Mouse (Mus musculus): ENCODE measurements around the gene Ern1. TPM values are rescaled to one million over a fixed set of nuclear protein-coding genes. Genes with fewer than 3 reads are reported as not detected.
A peak's percentile ranks its signal among the peaks of the same experiment; 100 is the strongest.

The Ern1 gene
- 35.9 and 65.9 TPM in 2 replicates for total RNA-seq (2017)

DNA sequence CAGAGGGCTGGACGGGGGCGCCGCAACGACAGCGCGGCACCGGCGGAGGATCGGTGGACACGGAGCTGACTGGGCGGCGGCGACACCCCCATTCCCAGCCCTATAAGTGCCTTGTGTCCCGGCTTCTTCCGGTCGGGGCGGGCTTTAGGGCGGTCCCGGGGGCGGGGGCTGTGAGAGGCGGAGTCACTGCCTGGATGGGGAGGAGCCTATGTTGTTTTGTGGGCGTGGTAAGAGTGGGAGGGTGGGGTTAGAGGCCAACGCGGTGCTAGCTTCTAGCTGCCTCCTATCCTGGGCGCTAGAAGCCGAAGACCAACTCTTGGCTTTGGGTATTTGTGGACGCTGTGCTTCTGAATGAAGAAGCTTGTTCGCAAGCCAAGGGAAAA lies at the start of gene Ern1:
TSS of gene Ern1 (minus strand) at position 120 of the 383 bp plus-strand sequence.
- peak; percentile 93 to 95 for ATAC-seq (replicated peaks in 1 of 2; ENCODE audit: insufficient read depth in 1 of 2, low FRiP score in 2 of 2, low TSS enrichment in 1 of 2, low read depth in 1 of 2, poor library complexity in 2 of 2, severe bottlenecking in 2 of 2)

- ATAC-seq (replicated peaks in 1 of 2; ENCODE audit: insufficient read depth in 1 of 2, low FRiP score in 2 of 2, low TSS enrichment in 1 of 2, low read depth in 1 of 2, poor library complexity in 2 of 2, severe bottlenecking in 2 of 2) = peak; percentile 63 to 86
Measured at GRCm38 (mm10) chr11:106536253-106536912, 48.7 kb upstream of the Ern1 start.

DNA sequence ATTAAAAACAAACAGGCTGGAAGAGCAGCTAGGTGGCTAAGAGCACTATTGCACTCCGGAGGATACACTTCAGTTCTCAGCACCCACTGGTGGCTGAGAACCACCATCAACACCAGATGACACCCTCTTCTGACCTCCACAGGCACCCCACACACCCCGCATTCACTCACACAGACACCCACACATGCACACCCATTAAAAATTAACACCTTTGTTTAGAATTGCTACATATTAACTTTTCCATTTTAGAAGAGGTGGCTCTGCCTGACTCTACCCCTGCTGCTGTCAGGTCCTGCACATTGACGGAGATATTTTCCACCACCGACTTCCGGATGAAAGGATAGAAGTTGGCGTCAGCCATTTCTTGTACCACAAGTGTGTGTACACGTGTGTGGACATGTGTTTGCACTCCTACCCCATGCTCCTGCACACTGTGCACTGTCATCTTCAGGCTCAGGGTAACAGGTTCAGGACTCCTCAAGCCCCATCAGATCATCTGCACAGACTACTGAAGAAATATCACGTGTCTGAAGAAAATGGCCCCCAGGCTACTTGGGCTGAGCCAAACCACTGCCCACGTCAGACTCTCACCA lies 48.1 kb upstream of the Ern1 start:
- no peak; a peak in 1 of 4 replicates for ATAC-seq (replicated peaks in 1 of 2; ENCODE audit: insufficient read depth in 1 of 2, low FRiP score in 2 of 2, low TSS enrichment in 1 of 2, low read depth in 1 of 2, poor library complexity in 2 of 2, severe bottlenecking in 2 of 2)

DNA sequence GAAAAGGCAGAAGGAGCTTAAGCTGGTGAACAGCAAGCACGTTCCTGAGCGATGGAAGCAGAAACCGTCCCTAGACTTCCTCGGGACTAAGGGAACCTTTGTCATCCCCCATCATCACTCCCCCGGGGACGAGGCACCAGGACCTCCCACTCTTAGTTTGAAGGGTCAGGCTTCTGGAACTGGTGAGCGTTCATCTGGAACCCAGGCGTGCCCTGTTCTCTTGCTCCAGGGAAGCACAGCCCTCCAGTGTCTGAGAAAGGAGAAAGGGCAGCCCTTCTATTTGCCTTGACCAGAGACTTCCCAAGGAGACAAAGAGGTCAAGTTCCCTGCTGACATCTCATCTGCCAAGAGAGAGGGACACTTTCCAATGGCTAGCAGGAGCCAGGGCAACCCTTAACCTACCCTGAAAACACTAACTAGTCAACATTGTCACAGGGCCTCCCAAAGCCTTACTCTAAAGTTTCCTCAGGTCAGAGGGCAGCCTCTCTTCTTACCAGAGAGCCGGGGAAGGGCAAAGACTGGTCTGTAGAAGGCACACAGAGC lies 44.7 kb upstream of the Ern1 start:
- no peak for ATAC-seq (replicated peaks in 1 of 2; ENCODE audit: insufficient read depth in 1 of 2, low FRiP score in 2 of 2, low TSS enrichment in 1 of 2, low read depth in 1 of 2, poor library complexity in 2 of 2, severe bottlenecking in 2 of 2)

DNA sequence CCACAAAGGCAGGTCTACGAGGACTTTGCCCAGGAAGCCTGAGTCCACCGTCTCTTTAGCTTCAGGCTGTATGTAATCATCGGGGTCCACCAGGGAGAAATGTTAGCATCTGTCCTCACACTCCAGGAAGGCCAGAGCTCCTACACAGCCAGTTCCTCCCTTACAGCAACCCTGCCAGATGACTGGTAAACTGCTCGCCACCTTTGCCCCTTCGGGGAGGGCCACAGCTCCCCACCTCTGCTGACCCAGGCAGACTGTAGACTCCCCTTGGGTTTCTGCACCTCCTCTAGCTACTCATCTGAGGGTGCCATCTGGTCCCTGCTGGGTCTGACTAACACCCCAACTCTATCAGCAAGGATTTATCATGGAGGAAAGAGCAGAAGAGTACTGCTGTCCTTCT lies 42.1 kb upstream of the Ern1 start:
- ATAC-seq (replicated peaks in 1 of 2; ENCODE audit: insufficient read depth in 1 of 2, low FRiP score in 2 of 2, low TSS enrichment in 1 of 2, low read depth in 1 of 2, poor library complexity in 2 of 2, severe bottlenecking in 2 of 2) = no peak

DNA sequence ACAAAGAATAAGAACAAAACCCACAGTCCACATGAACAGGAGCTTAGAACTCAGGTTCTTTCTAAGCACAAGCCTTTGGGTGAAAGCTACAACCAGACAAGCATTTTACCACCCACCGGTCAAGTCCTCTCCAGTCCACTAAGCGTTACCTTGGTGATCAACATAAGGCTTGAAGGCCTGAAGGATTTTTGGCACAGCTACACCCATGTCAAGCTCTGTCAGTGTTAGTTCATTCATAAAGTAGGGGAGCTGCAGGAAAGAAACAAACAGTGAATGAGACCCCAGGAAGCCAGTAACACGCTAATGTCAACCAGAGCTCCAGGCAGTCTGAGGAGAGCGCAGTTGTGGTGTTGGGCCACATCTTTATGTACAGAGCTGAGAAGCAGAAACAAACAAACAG lies 41.5 kb upstream of the Ern1 start:
- ATAC-seq (replicated peaks in 1 of 2; ENCODE audit: insufficient read depth in 1 of 2, low FRiP score in 2 of 2, low TSS enrichment in 1 of 2, low read depth in 1 of 2, poor library complexity in 2 of 2, severe bottlenecking in 2 of 2) = no peak

- no peak for ATAC-seq (replicated peaks in 1 of 2; ENCODE audit: insufficient read depth in 1 of 2, low FRiP score in 2 of 2, low TSS enrichment in 1 of 2, low read depth in 1 of 2, poor library complexity in 2 of 2, severe bottlenecking in 2 of 2)
Measured at GRCm38 (mm10) chr11:106527926-106528325, 40.3 kb upstream of the Ern1 start.

DNA sequence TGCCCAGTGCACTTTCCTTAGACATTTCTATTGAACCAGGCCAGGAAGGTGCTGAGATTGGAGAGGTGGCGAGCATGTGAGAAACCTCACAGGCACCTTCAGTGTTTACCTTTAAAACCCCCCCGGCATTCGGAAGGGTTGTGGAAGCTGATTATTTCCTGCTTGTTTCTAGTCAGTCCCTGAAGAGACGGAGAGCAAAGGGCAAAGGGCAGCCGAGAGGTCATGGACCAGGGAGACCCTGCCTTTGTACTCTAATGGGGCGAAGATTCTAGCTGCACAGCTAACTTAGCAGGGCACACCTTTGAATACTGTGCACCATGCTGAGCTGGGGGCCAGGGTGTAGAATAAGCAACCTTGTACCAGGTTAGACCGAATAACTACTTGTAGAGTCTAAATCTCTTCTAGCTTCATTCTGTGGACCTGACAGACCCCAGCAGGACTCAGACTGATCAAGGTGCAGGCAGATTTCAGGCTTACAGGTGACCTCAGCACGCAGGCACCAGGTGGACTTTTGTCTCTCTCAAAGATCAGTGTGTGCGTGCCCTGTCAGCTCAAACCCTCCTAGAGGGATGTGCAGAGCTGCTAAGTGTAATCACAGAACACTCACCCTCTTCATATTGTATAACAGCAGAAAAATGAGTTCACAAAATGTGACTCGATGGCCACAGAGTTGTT lies 39.6 kb upstream of the Ern1 start:
- no peak for ATAC-seq (replicated peaks in 1 of 2; ENCODE audit: insufficient read depth in 1 of 2, low FRiP score in 2 of 2, low TSS enrichment in 1 of 2, low read depth in 1 of 2, poor library complexity in 2 of 2, severe bottlenecking in 2 of 2)

DNA sequence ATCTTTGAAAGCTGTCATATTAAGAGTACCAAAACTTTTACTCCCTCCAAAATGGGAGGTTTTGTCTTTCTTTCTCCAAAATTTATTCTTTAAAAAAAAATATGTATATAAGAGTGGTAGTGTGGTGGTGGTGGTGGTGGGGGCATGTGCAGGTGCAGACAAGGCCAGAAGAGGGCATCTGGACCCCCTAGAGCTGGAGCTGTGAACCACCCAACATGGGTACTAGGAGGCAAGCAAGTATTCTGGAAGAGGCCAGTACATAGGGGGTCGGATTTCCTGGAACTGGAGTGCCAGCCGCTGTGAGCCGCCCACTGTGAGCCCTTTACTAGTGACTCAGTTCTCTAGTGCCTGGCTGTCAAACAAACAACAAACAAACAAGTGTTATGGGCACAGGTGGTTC lies 34.9 kb upstream of the Ern1 start:
- ATAC-seq (replicated peaks in 1 of 2; ENCODE audit: insufficient read depth in 1 of 2, low FRiP score in 2 of 2, low TSS enrichment in 1 of 2, low read depth in 1 of 2, poor library complexity in 2 of 2, severe bottlenecking in 2 of 2) = 0 out of 4 replicates have a peak, but pooled peaks of 1 of the 2 experiments have one; percentile 32

GRCm38 (mm10) chr11:106521612-106522011 lies 34.0 kb upstream of the Ern1 start:
- no peak for ATAC-seq (replicated peaks in 1 of 2; ENCODE audit: insufficient read depth in 1 of 2, low FRiP score in 2 of 2, low TSS enrichment in 1 of 2, low read depth in 1 of 2, poor library complexity in 2 of 2, severe bottlenecking in 2 of 2)

- no peak for ATAC-seq (replicated peaks in 1 of 2; ENCODE audit: insufficient read depth in 1 of 2, low FRiP score in 2 of 2, low TSS enrichment in 1 of 2, low read depth in 1 of 2, poor library complexity in 2 of 2, severe bottlenecking in 2 of 2)
Measured at GRCm38 (mm10) chr11:106520404-106520803, 32.8 kb upstream of the Ern1 start.

DNA sequence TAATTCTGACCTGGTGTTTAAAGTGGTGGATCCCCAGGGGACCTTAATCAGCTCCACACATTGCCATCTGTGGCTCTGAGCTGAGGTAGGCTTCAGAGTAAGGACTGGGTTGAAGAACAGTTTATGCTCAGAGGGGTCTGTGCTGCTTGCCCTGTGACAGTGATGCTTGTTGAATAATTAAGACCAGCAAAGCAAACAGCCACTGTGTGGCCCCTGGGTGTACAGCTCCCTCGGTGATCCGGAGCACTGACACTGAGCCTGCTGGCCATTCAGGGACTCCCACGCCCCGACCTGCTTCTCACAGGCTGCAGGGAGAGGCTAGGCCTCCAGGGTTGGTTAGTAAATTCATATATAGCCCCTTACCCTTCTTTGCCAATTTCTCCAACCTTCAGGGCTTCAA lies 31.9 kb upstream of the Ern1 start:
- ATAC-seq (replicated peaks in 1 of 2; ENCODE audit: insufficient read depth in 1 of 2, low FRiP score in 2 of 2, low TSS enrichment in 1 of 2, low read depth in 1 of 2, poor library complexity in 2 of 2, severe bottlenecking in 2 of 2) = no peak

GRCm38 (mm10) chr11:106518391-106518790 lies 30.7 kb upstream of the Ern1 start:
- no peak for ATAC-seq (replicated peaks in 1 of 2; ENCODE audit: insufficient read depth in 1 of 2, low FRiP score in 2 of 2, low TSS enrichment in 1 of 2, low read depth in 1 of 2, poor library complexity in 2 of 2, severe bottlenecking in 2 of 2)

- ATAC-seq (replicated peaks in 1 of 2; ENCODE audit: insufficient read depth in 1 of 2, low FRiP score in 2 of 2, low TSS enrichment in 1 of 2, low read depth in 1 of 2, poor library complexity in 2 of 2, severe bottlenecking in 2 of 2) = 0 out of 4 replicates have a peak, but pooled peaks of 1 of the 2 experiments have one; percentile 29
Measured at GRCm38 (mm10) chr11:106515079-106515745, 27.6 kb upstream of the Ern1 start.

DNA sequence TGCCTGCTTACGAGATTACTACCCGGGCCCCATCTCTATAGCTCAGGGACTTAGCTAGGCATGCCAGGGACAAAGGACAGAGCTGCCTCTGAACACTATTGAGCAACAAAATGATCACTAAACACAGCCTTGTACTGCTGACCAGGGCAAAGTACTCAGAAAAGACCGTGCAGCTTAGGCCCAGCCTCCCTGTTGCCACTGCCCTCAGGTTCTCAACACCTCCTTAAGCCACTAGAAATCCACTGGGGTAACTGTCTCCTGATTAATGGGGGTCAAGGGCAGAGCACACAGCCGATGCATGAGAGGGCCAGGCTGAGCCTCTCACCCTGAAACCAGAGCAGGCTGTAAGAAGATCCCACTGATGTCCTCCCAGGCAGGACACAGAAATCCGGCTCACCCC lies 26.8 kb upstream of the Ern1 start:
- no peak for ATAC-seq (replicated peaks in 1 of 2; ENCODE audit: insufficient read depth in 1 of 2, low FRiP score in 2 of 2, low TSS enrichment in 1 of 2, low read depth in 1 of 2, poor library complexity in 2 of 2, severe bottlenecking in 2 of 2)

- ATAC-seq (replicated peaks in 1 of 2; ENCODE audit: insufficient read depth in 1 of 2, low FRiP score in 2 of 2, low TSS enrichment in 1 of 2, low read depth in 1 of 2, poor library complexity in 2 of 2, severe bottlenecking in 2 of 2) = peak in 1 of 2 experiments; percentile 60; a peak in 1 of 4 replicates
Measured at GRCm38 (mm10) chr11:106513166-106513565, 25.5 kb upstream of the Ern1 start.

DNA sequence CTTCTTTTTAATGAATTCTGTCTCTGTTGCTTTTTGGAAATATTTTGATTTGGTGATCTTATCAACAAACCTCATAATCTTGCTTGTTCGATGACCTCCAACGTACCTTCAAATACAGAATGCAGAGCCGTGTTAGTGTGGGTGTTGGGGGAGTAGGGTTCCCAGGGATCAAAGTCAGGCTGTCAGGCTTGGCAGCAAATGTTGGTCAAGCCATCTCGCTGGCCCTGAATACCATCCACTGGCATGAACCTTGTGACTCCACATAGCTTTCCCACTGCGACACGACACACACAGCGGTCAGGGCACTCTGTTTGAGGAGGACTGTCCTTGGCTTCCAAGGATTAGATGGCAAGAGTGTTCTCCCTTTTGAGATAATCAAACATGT lies 24.3 kb upstream of the Ern1 start:
- ATAC-seq (replicated peaks in 1 of 2; ENCODE audit: insufficient read depth in 1 of 2, low FRiP score in 2 of 2, low TSS enrichment in 1 of 2, low read depth in 1 of 2, poor library complexity in 2 of 2, severe bottlenecking in 2 of 2) = no peak
